Mouse (Mus musculus): Measurements from ENCODE around the gene Col4a1. TPM values are rescaled to one million over a fixed set of nuclear protein-coding genes. Genes with fewer than 3 reads are reported as not detected.
A peak's percentile ranks its signal among the peaks of the same experiment; 100 is the strongest.

Gene Col4a1
- polyA plus RNA-seq, 1 experiment: 14.8 TPM

GRCm38 (mm10) chr8:11187581-11188271, 124.9 kb downstream of the Col4a1 start:
- no peak for TF ChIP-seq POLR2A (IDR thresholded peaks at IDR 0.05; ENCODE audit: borderline replicate concordance, insufficient read depth, low read length)
- peak; percentile 94 for TF ChIP-seq CTCF (IDR thresholded peaks at IDR 0.05; ENCODE audit: borderline replicate concordance, insufficient read depth, low read depth, low read length)
- Histone ChIP-seq H3K4me3 (replicated peaks; ENCODE audit: insufficient read depth, low read depth, low read length) (peak overlapping the region; percentile 57), H3K27ac (ENCODE audit: insufficient read depth, low read length) (no peak overlapping the region), H3K4me1 (ENCODE audit: control insufficient read depth, insufficient read depth, low read length) (peaks cover 16% of the 10 kb centered on the region), H3K27me3 (ENCODE audit: control insufficient read depth, insufficient read depth, low read length) (no peaks in the 10 kb centered on the region)
- WGBS: under 1% methylated on average over 46 of the region's 46 CpGs
- peak; percentile 76 to 84 for DNase-seq

DNA sequence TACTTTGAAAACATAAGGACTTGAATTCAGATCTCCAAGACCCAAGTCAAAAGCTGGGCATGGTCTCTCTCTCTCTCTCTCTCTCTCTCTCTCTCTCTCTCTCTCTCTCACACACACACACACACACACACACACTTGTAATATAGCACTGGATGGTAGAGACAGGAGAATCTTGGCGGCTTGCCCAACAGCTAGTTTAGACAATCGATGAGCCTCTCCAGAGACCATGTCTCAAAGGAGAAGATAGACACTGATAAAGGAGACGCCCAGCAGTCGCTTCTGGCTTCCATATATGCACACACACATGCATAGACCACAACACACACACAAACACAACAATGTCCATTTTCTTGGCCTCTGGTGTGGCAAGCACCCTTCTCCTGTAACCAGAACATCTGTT, 126.2 kb downstream of the Col4a1 start:
- TF ChIP-seq POLR2A (IDR thresholded peaks at IDR 0.05; ENCODE audit: borderline replicate concordance, insufficient read depth, low read length) (no peak), CTCF (IDR thresholded peaks at IDR 0.05; ENCODE audit: borderline replicate concordance, insufficient read depth, low read depth, low read length) (no peak)
- WGBS: 62% methylated on average over 4 of the region's 4 CpGs
- no peak overlapping the region for H3K27ac ChIP-seq (ENCODE audit: insufficient read depth, low read length)

DNA sequence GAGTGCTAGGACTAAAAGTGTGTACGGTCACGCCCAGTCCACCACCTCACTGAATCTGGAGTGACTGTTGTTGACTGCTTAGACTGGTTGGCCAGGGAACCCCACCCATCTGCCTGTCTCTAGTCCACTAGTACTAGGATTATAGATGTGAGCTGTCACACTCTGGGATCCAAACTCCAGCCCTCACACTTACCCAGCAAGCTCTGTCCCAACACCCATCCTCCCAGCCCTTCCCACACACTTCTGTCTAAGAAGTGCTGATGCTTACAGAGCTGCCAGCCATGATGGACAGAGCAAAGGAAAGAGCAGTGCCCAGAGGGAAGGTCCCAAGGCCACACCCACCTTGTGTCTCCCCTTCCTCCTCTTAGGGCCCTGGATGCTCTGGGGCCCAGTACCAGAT, 127.0 kb downstream of the Col4a1 start:
- peak in 1 of 2 experiments; percentile 14 for DNase-seq
- no peak overlapping the region for H3K27ac ChIP-seq (ENCODE audit: insufficient read depth, low read length)
- WGBS: 98% methylated on average over 2 of the region's 2 CpGs
- no peaks in the 10 kb centered on the region for H3K27me3 ChIP-seq (ENCODE audit: control insufficient read depth, insufficient read depth, low read length)
- TF ChIP-seq CTCF (IDR thresholded peaks at IDR 0.05; ENCODE audit: borderline replicate concordance, insufficient read depth, low read depth, low read length) (no peak), POLR2A (IDR thresholded peaks at IDR 0.05; ENCODE audit: borderline replicate concordance, insufficient read depth, low read length) (no peak)
- peaks cover 22% of the 10 kb centered on the region for H3K4me1 ChIP-seq (ENCODE audit: control insufficient read depth, insufficient read depth, low read length)
- no peak overlapping the region for H3K4me3 ChIP-seq (replicated peaks; ENCODE audit: insufficient read depth, low read depth, low read length)

More for the DNA sequence above, 126.2 kb downstream of the Col4a1 start:
- peak in 1 of 2 experiments; percentile 15 for DNase-seq
- no peaks in the 10 kb centered on the region for H3K27me3 ChIP-seq (ENCODE audit: control insufficient read depth, insufficient read depth, low read length)
- no peak overlapping the region for H3K4me3 ChIP-seq (replicated peaks; ENCODE audit: insufficient read depth, low read depth, low read length)
- H3K4me1 ChIP-seq (ENCODE audit: control insufficient read depth, insufficient read depth, low read length): peaks cover 22% of the 10 kb centered on the region

GRCm38 (mm10) chr8:11183611-11184031, 129.0 kb downstream of the Col4a1 start:
- DNase-seq: peak; percentile 79 to 89
- Histone ChIP-seq H3K27ac (ENCODE audit: insufficient read depth, low read length) (peak overlapping the region; percentile 31; the same call in 1 of the 2 replicates), H3K4me1 (ENCODE audit: control insufficient read depth, insufficient read depth, low read length) (peaks cover 22% of the 10 kb centered on the region), H3K27me3 (ENCODE audit: control insufficient read depth, insufficient read depth, low read length) (no peaks in the 10 kb centered on the region), H3K4me3 (replicated peaks; ENCODE audit: insufficient read depth, low read depth, low read length) (no peak overlapping the region)
- TF ChIP-seq CTCF (IDR thresholded peaks at IDR 0.05; ENCODE audit: borderline replicate concordance, insufficient read depth, low read depth, low read length) (no peak), POLR2A (IDR thresholded peaks at IDR 0.05; ENCODE audit: borderline replicate concordance, insufficient read depth, low read length) (no peak; the same call in 1 of the 2 replicates)
- WGBS: 8% methylated on average over 9 of the region's 9 CpGs

- no peaks in the 10 kb centered on the region for H3K27me3 ChIP-seq (ENCODE audit: control insufficient read depth, insufficient read depth, low read length)
- no peak overlapping the region for H3K27ac ChIP-seq (ENCODE audit: insufficient read depth, low read length)
- 75% methylated on average over 12 of the region's 12 CpGs for WGBS
- TF ChIP-seq CTCF (IDR thresholded peaks at IDR 0.05; ENCODE audit: borderline replicate concordance, insufficient read depth, low read depth, low read length): no peak
- TF ChIP-seq POLR2A (IDR thresholded peaks at IDR 0.05; ENCODE audit: borderline replicate concordance, insufficient read depth, low read length): no peak
- DNase-seq: peak; percentile 12 to 23
- H3K4me1 ChIP-seq (ENCODE audit: control insufficient read depth, insufficient read depth, low read length): peaks cover 22% of the 10 kb centered on the region
- H3K4me3 ChIP-seq (replicated peaks; ENCODE audit: insufficient read depth, low read depth, low read length): no peak overlapping the region
These were observed 130.0 kb downstream of the Col4a1 start for GRCm38 (mm10) chr8:11182606-11183005.

DNA sequence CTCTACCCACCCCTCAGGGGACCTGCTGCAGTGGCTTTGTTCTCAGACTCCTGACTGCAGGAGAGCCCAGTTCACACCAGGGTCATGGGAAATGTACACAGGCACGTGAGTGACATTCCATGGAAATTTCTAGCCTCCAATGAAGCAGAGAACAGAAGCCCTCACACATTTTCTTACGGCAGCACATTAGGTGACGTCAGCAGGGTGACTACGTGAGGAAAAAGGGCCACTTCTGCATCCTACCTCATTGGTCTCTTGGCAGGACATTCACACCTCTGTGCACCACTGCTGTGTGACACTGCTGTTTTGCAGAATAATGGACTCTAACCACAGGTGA, 130.5 kb downstream of the Col4a1 start:
- TF ChIP-seq POLR2A (IDR thresholded peaks at IDR 0.05; ENCODE audit: borderline replicate concordance, insufficient read depth, low read length) (no peak), CTCF (IDR thresholded peaks at IDR 0.05; ENCODE audit: borderline replicate concordance, insufficient read depth, low read depth, low read length) (no peak)
- Histone ChIP-seq H3K4me1 (ENCODE audit: control insufficient read depth, insufficient read depth, low read length) (peaks cover 22% of the 10 kb centered on the region), H3K27ac (ENCODE audit: insufficient read depth, low read length) (no peak overlapping the region), H3K4me3 (replicated peaks; ENCODE audit: insufficient read depth, low read depth, low read length) (no peak overlapping the region), H3K27me3 (ENCODE audit: control insufficient read depth, insufficient read depth, low read length) (no peaks in the 10 kb centered on the region)
- DNase-seq: peak in 1 of 2 experiments; percentile 15
- WGBS: 89% methylated on average over 4 of the region's 4 CpGs

DNA sequence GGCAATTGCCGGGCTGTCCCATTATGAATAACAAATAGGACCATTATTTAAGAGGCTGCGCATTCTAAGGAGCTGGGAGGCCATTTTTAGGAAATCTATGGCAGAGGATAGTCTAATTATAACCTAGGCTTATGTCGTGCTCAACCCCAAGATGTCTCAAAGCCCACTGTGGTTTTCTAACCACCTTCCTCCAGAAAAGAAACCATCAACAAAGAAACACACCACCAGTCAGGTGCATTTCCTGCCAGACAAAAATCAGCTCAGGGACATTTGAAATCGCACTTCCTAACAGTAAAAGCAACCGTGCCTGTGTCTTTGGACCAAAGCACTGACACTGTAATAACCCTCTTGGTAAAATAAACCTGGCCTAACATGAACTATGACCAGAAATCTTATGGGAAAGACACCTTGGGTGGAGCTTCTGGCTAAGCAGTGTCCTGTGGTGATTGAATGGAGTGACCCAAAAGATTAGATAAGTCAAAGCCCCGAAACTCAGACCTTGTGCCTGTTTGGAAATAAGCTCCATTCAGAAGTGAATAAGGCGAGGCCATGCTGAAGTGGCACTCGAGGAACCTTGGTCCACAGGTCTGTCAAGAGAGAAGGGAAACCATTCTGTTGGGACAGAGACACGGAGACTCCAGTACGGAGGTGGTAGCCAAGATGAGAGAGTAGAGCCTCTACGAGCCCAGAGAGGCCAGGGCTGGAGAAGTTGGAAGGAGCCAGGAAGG, 131.0 kb downstream of the Col4a1 start:
- H3K27ac ChIP-seq (ENCODE audit: insufficient read depth, low read length): no peak overlapping the region
- no peak overlapping the region for H3K4me3 ChIP-seq (replicated peaks; ENCODE audit: insufficient read depth, low read depth, low read length)
- no peaks in the 10 kb centered on the region for H3K27me3 ChIP-seq (ENCODE audit: control insufficient read depth, insufficient read depth, low read length)
- 92% methylated on average over 11 of the region's 11 CpGs for WGBS
- DNase-seq: no peak
- H3K4me1 ChIP-seq (ENCODE audit: control insufficient read depth, insufficient read depth, low read length): peaks cover 22% of the 10 kb centered on the region
- no peak for TF ChIP-seq CTCF (IDR thresholded peaks at IDR 0.05; ENCODE audit: borderline replicate concordance, insufficient read depth, low read depth, low read length)

GRCm38 (mm10) chr8:11179869-11180268, 132.8 kb downstream of the Col4a1 start:
- no peak for DNase-seq
- no peaks in the 10 kb centered on the region for H3K27me3 ChIP-seq (ENCODE audit: control insufficient read depth, insufficient read depth, low read length)
- no peak overlapping the region for H3K27ac ChIP-seq (ENCODE audit: insufficient read depth, low read length)
- no peak for TF ChIP-seq POLR2A (IDR thresholded peaks at IDR 0.05; ENCODE audit: borderline replicate concordance, insufficient read depth, low read length)
- TF ChIP-seq CTCF (IDR thresholded peaks at IDR 0.05; ENCODE audit: borderline replicate concordance, insufficient read depth, low read depth, low read length): no peak
- H3K4me1 ChIP-seq (ENCODE audit: control insufficient read depth, insufficient read depth, low read length): peaks cover 22% of the 10 kb centered on the region
- H3K4me3 ChIP-seq (replicated peaks; ENCODE audit: insufficient read depth, low read depth, low read length): no peak overlapping the region
- WGBS: 93% methylated on average over 3 of the region's 3 CpGs
